Mouse (Mus musculus): ENCODE measurements at regions not wholly inside any gene's neighbourhood (a gene's known extent, or its start where the extent isn't known, plus 50 kb on each side); places are given as distances from the start of the nearest gene placed in this dataset.

- DNase-seq (ENCODE audit: inconsistent ontology term), result no peak
Observed at GRCm38 (mm10) chr7:71488016-71488650, 136.8 kb upstream of the Gm10295 start.

GRCm38 (mm10) chr7:71475383-71475782 lies 124.1 kb upstream of the Gm10295 start:
- no peak for DNase-seq (ENCODE audit: inconsistent ontology term)

- no peak for DNase-seq (ENCODE audit: inconsistent ontology term)
Observed at GRCm38 (mm10) chr7:71472384-71473141, 121.3 kb upstream of the Gm10295 start.

GRCm38 (mm10) chr7:71471658-71472383 lies 120.5 kb upstream of the Gm10295 start:
- no peak for DNase-seq (ENCODE audit: inconsistent ontology term)

GRCm38 (mm10) chr7:71471319-71471657 lies 120.0 kb upstream of the Gm10295 start:
- DNase-seq (ENCODE audit: inconsistent ontology term), result no peak

GRCm38 (mm10) chr7:71470418-71470817 lies 119.1 kb upstream of the Gm10295 start:
- DNase-seq (ENCODE audit: inconsistent ontology term), result no peak

GRCm38 (mm10) chr7:71469951-71470350 lies 118.7 kb upstream of the Gm10295 start:
- DNase-seq (ENCODE audit: inconsistent ontology term), result no peak

GRCm38 (mm10) chr7:71467436-71468127 lies 116.3 kb upstream of the Gm10295 start:
- peak; percentile 19 for DNase-seq (ENCODE audit: inconsistent ontology term)

GRCm38 (mm10) chr7:71464127-71464526 lies 112.8 kb upstream of the Gm10295 start:
- no peak for DNase-seq (ENCODE audit: inconsistent ontology term)

GRCm38 (mm10) chr7:71463565-71463964 lies 112.3 kb upstream of the Gm10295 start:
- DNase-seq (ENCODE audit: inconsistent ontology term), result no peak

- no peak for DNase-seq (ENCODE audit: inconsistent ontology term)
Observed at GRCm38 (mm10) chr7:71459805-71460204, 108.5 kb upstream of the Gm10295 start.

GRCm38 (mm10) chr7:71458104-71458754 lies 106.9 kb upstream of the Gm10295 start:
- no peak for DNase-seq (ENCODE audit: inconsistent ontology term)

- DNase-seq (ENCODE audit: inconsistent ontology term), result no peak
Observed at GRCm38 (mm10) chr7:71457409-71458103, 106.3 kb upstream of the Gm10295 start.

GRCm38 (mm10) chr7:71456421-71456820 lies 105.1 kb upstream of the Gm10295 start:
- no peak for DNase-seq (ENCODE audit: inconsistent ontology term)

GRCm38 (mm10) chr7:71440330-71441240 lies 89.3 kb upstream of the Gm10295 start:
- peak; percentile 62 for DNase-seq (ENCODE audit: inconsistent ontology term)

GRCm38 (mm10) chr7:71425982-71426381 lies 74.7 kb upstream of the Gm10295 start:
- no peak for DNase-seq (ENCODE audit: inconsistent ontology term)

GRCm38 (mm10) chr7:71419261-71419660 lies 68.0 kb upstream of the Gm10295 start:
- peak; percentile 7 for DNase-seq (ENCODE audit: inconsistent ontology term)

GRCm38 (mm10) chr7:71418856-71419255 lies 67.6 kb upstream of the Gm10295 start:
- no peak for DNase-seq (ENCODE audit: inconsistent ontology term)

GRCm38 (mm10) chr7:71414756-71415155 lies 63.5 kb upstream of the Gm10295 start:
- DNase-seq (ENCODE audit: inconsistent ontology term), result no peak

- DNase-seq (ENCODE audit: inconsistent ontology term), result no peak
Observed at GRCm38 (mm10) chr7:71413121-71413520, 61.8 kb upstream of the Gm10295 start.

All from Muller cell, postnatal 12 days (primary cell).